Mouse (Mus musculus) testis, adult 2 months (tissue): ENCODE data around the gene Ninj2. TPM values are rescaled to one million over a fixed set of nuclear protein-coding genes. Genes with fewer than 3 reads are reported as not detected.

Source experiments
- H3K27ac ChIP-seq: fragments of 200-500 bp; 2 replicates; pipeline ENCODE4 v1.5.1; 2012; ENCODE audit warnings: low read depth, low read length; ENCODE audit not compliant: control insufficient read depth, insufficient read depth
- H3K27me3 ChIP-seq: fragments of 200-500 bp; 2 replicates; pipeline ENCODE4 v1.6.1; 2012; ENCODE audit warnings: mild to moderate bottlenecking, low read length, moderate library complexity; ENCODE audit not compliant: control insufficient read depth, insufficient read depth
- H3K36me3 ChIP-seq: fragments of 200-500 bp; 2 replicates; pipeline ENCODE4 v1.6.1; 2012; ENCODE audit warnings: mild to moderate bottlenecking, low read length; ENCODE audit not compliant: control insufficient read depth, insufficient read depth
- H3K4me1 ChIP-seq: fragments of 200-500 bp; 2 replicates; pipeline ENCODE4 v1.6.1; 2012; ENCODE audit warnings: low read length; ENCODE audit not compliant: control insufficient read depth, insufficient read depth
- H3K4me3 ChIP-seq: fragments of 200-500 bp; 2 replicates; pipeline ENCODE4 v1.5.1; 2012; ENCODE audit warnings: low read depth, mild to moderate bottlenecking, low read length, moderate library complexity, mixed read lengths; ENCODE audit not compliant: control insufficient read depth
- CTCF ChIP-seq: fragments of 200-500 bp; IDR thresholded peaks from 2 replicates; pipeline ENCODE4 v1.5.1; 2012; ENCODE audit warnings: low read depth, mild to moderate bottlenecking, inconsistent platforms, low read length, moderate library complexity; ENCODE audit not compliant: control insufficient read depth, insufficient read depth, insufficient replicate concordance
- POLR2A ChIP-seq: fragments of 200-500 bp; IDR thresholded peaks from 2 replicates; pipeline ENCODE4 v1.6.1; 2012; ENCODE audit warnings: low read depth, mild to moderate bottlenecking, inconsistent platforms, low read length, moderate library complexity; ENCODE audit not compliant: control insufficient read depth
- polyA plus RNA-seq: library from polyadenylated mRNA; depleted of rRNA; stranded (reverse); fragments of >200 nt; gene quantifications from 2 replicates; pipeline ENCODE4 v1.2.3, GENCODE M21; 2012

Gene Ninj2
- polyA plus RNA-seq, 1 experiment: 0.17 TPM

- no peaks in the 10 kb centered on the region for H3K27me3 ChIP-seq
- TF ChIP-seq CTCF: no peak
- no peak for TF ChIP-seq POLR2A
- H3K4me1 ChIP-seq: no peaks in the 10 kb centered on the region
- H3K27ac ChIP-seq: no peak overlapping the region
- H3K4me3 ChIP-seq: no peak overlapping the region
- no peaks in the 10 kb centered on the region for H3K36me3 ChIP-seq
Observed at GRCm38 (mm10) chr6:120167574-120167973, 74.4 kb downstream of the Ninj2 start.

GRCm38 (mm10) chr6:120172294-120173017 lies 79.3 kb downstream of the Ninj2 start:
- no peak overlapping the region for H3K4me3 ChIP-seq
- no peak overlapping the region for H3K27ac ChIP-seq
- H3K36me3 ChIP-seq: no peaks in the 10 kb centered on the region
- H3K4me1 ChIP-seq: no peaks in the 10 kb centered on the region
- no peaks in the 10 kb centered on the region for H3K27me3 ChIP-seq
- TF ChIP-seq POLR2A: no peak
- no peak for TF ChIP-seq CTCF

- TF ChIP-seq CTCF (no peak), POLR2A (no peak)
- Histone ChIP-seq H3K27ac (no peak overlapping the region), H3K4me1 (no peaks in the 10 kb centered on the region), H3K4me3 (no peak overlapping the region), H3K36me3 (no peaks in the 10 kb centered on the region), H3K27me3 (no peaks in the 10 kb centered on the region)
Observed at GRCm38 (mm10) chr6:120174028-120174601, 81.0 kb downstream of the Ninj2 start.

- no peak for TF ChIP-seq POLR2A
- no peak for TF ChIP-seq CTCF
- no peak overlapping the region for H3K27ac ChIP-seq
- H3K4me1 ChIP-seq: no peaks in the 10 kb centered on the region
- no peaks in the 10 kb centered on the region for H3K27me3 ChIP-seq
- no peaks in the 10 kb centered on the region for H3K36me3 ChIP-seq
- no peak overlapping the region for H3K4me3 ChIP-seq
Observed at GRCm38 (mm10) chr6:120174602-120175115, 81.5 kb downstream of the Ninj2 start.

- Histone ChIP-seq H3K36me3 (no peaks in the 10 kb centered on the region), H3K27ac (no peak overlapping the region), H3K4me1 (no peaks in the 10 kb centered on the region), H3K27me3 (no peaks in the 10 kb centered on the region), H3K4me3 (no peak overlapping the region)
- no peak for TF ChIP-seq POLR2A
- TF ChIP-seq CTCF: no peak
Observed at GRCm38 (mm10) chr6:120175650-120176049, 82.5 kb downstream of the Ninj2 start.

GRCm38 (mm10) chr6:120179044-120179755 lies 86.0 kb downstream of the Ninj2 start:
- H3K27me3 ChIP-seq: no peaks in the 10 kb centered on the region
- H3K36me3 ChIP-seq: no peaks in the 10 kb centered on the region
- no peak overlapping the region for H3K4me3 ChIP-seq
- no peaks in the 10 kb centered on the region for H3K4me1 ChIP-seq
- H3K27ac ChIP-seq: no peak overlapping the region
- no peak for TF ChIP-seq POLR2A
- TF ChIP-seq CTCF: no peak

GRCm38 (mm10) chr6:120179756-120180206 lies 86.6 kb downstream of the Ninj2 start:
- Histone ChIP-seq H3K4me1 (no peaks in the 10 kb centered on the region), H3K4me3 (no peak overlapping the region), H3K36me3 (no peaks in the 10 kb centered on the region), H3K27ac (no peak overlapping the region), H3K27me3 (no peaks in the 10 kb centered on the region)
- no peak for TF ChIP-seq CTCF
- no peak for TF ChIP-seq POLR2A
